Mouse (Mus musculus) heart, postnatal 0 days (tissue): ENCODE data around the gene Mustn1.

Experiments
- CTCF ChIP-seq: IDR thresholded peaks from 2 replicates; pipeline ENCODE4 v1.5.1; 2016; ENCODE audit warnings: antibody characterized with exemption, control low read depth, low read depth
- EP300 ChIP-seq: IDR thresholded peaks from 2 replicates; pipeline ENCODE4 v1.6.1; 2016; ENCODE audit warnings: antibody characterized with exemption, low read depth

DNA sequence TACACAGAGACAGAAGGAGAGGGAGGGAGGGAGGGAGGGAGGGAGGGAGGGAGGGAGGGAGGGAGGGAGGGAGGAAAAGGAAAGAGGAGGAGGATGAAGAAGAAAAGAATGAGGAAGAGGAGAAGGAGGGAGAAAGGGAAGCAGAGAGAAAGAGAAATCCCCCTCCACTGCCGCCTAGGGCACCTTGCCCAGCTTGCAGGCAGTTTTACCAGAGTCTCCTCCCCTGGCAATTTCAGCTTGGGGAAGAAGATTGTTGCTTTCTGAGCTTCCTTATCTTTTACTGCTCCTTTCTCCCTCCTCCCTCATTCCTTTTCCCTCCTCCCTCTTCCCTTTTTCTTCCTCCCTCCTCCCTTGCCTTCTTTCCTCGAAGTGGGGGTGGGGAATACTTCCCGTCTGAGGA, 24.0 kb downstream of the Mustn1 start:
- no peak for TF ChIP-seq CTCF
- TF ChIP-seq EP300: no peak
